Mouse (Mus musculus) adrenal gland, postnatal 4 days (tissue): ENCODE data around the gene Zeb2. TPM values are rescaled to one million over a fixed set of nuclear protein-coding genes. Genes with fewer than 3 reads are reported as not detected.

Source experiments
- DNase-seq, 2 experiments: peaks; one replicate each; pipeline ENCODE4 v3.0.0; 2021 to 2022; ENCODE audit warnings: low spot score in 2 of 2, mixed read lengths in 2 of 2
- microRNA-seq: library from miRNA; unstranded; fragments of <30 nt; microRNA quantifications from one replicate; pipeline ENCODE4 v1.2.0, GENCODE M21; 2021
- total RNA-seq, 2 experiments: library from RNA; stranded (reverse); gene quantifications; 2 replicates each; pipeline ENCODE4 v1.2.3; 2021

The Zeb2 gene
- total RNA-seq, 2 experiments from 2014 or later = 169 to 173 TPM

- DNase-seq = no peak
Observed at GRCm38 (mm10) chr2:44952830-44953422, 164.3 kb downstream of the Zeb2 start.

- no peak for DNase-seq
Observed at GRCm38 (mm10) chr2:44951651-44952213, 165.5 kb downstream of the Zeb2 start.

GRCm38 (mm10) chr2:44944689-44945088 lies 172.5 kb downstream of the Zeb2 start:
- DNase-seq = no peak

Small RNAs within 50 kb of the gene (microRNA-seq; reads per million reads assigned to microRNA genes)
- gene Mir5129 = 1.1 reads per million

Other genes with a start within 250 kb of the Zeb2 start
- 10 to 100 TPM; 23.9 to 28.1 TPM for gene Gtdc1, start 189.7 kb downstream of the Zeb2 start, total RNA-seq